Mouse (Mus musculus) olfactory bulb, adult 2 months (tissue): Measurements from ENCODE around the gene Rsad2.

Experiments used
- CTCF ChIP-seq: fragments of 200-500 bp; IDR thresholded peaks from 2 replicates; pipeline ENCODE4 v1.5.1; 2012; ENCODE audit warnings: low read depth, mild to moderate bottlenecking, low read length, moderate library complexity; ENCODE audit not compliant: insufficient read depth
- POLR2A ChIP-seq: fragments of 200-500 bp; IDR thresholded peaks from 2 replicates; pipeline ENCODE4 v1.6.1; 2012; ENCODE audit warnings: mild to moderate bottlenecking, low read depth, low read length, moderate library complexity; ENCODE audit not compliant: insufficient read depth

DNA sequence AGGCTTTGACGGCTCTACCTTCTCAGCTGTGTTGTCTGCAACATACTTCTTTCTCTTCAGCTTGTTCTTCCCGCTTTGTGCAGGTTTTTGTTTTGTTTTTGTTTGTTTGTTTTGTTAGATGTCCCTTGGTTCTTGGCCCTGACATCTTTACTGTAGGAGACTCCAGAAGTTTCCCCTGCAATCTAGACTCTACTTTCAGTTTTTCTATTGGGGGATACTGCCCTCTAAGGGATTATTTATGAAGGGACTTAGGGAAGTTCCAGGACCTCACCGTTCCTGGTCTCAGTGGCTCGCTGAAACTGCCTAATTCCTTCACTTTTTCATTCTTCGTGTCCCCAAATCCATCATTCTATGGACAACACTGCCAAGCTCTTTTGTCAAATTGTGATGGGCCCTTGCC is 9.3 kb upstream of the Rsad2 start:
- TF ChIP-seq CTCF (no peak), POLR2A (no peak)
